Mouse (Mus musculus) hindbrain, embryonic 14.5 days (tissue): ENCODE results near the gene Gys1. TPM values are rescaled to one million over a fixed set of nuclear protein-coding genes. Genes with fewer than 3 reads are reported as not detected.
A peak's percentile ranks its signal among the peaks of the same experiment; 100 is the strongest.

Experiments
- ATAC-seq: fragments of 200-750 bp; cut with Nextera tagmentation; 2 replicates; pipeline ENCODE4 v1.8.0; 2017; ENCODE audit warnings: moderate number of reproducible peaks, mild to moderate bottlenecking, moderate TSS enrichment, moderate library complexity; ENCODE audit not compliant: low FRiP score
- DNase-seq: peaks from one replicate; pipeline ENCODE4 v3.0.0-alpha.2; 2015; ENCODE audit warnings: low spot score
- H3K27ac ChIP-seq: fragments of 300-500 bp; sonication (generic); 2 replicates; pipeline ENCODE4 v1.5.1; 2014; ENCODE audit warnings: mild to moderate bottlenecking, moderate library complexity
- H3K27me3 ChIP-seq: fragments of 300-500 bp; sonication (generic); 2 replicates; pipeline ENCODE4 v1.6.1; 2014; ENCODE audit warnings: mild to moderate bottlenecking, low read length, mixed read lengths; ENCODE audit not compliant: control insufficient read depth, insufficient read depth
- H3K36me3 ChIP-seq: fragments of 300-500 bp; sonication (generic); replicated peaks from 2 replicates; pipeline ENCODE4 v1.6.1; 2014; ENCODE audit not compliant: control insufficient read depth, insufficient read depth
- H3K4me1 ChIP-seq: fragments of 300-500 bp; sonication (generic); replicated peaks from 2 replicates; pipeline ENCODE4 v1.6.1; 2014; ENCODE audit warnings: antibody characterized with exemption, low read length, mixed read lengths; ENCODE audit not compliant: control insufficient read depth, insufficient read depth
- H3K4me2 ChIP-seq: fragments of 300-500 bp; sonication (generic); replicated peaks from 2 replicates; pipeline ENCODE4 v1.6.1; 2014; ENCODE audit warnings: mild to moderate bottlenecking, moderate library complexity
- H3K4me3 ChIP-seq: fragments of 300-500 bp; sonication (generic); replicated peaks from 2 replicates; pipeline ENCODE4 v1.5.1; 2014; ENCODE audit warnings: mild to moderate bottlenecking, low read length
- H3K9ac ChIP-seq: fragments of 300-500 bp; sonication (generic); 2 replicates; pipeline ENCODE4 v1.6.1; 2014
- H3K9me3 ChIP-seq: fragments of 300-500 bp; sonication (generic); 2 replicates; pipeline ENCODE4 v1.6.1; 2016; ENCODE audit warnings: low read length; ENCODE audit not compliant: control insufficient read depth
- WGBS: fragments of 180-500 bp; shearing (Covaris S2); extraction: QIAGEN DNeasy Blood & Tissue Kit; methylation state at CpG from one replicate; pipeline ENCODE4 v1.1.7; 2014; 5-methylcytosine and 5-hydroxymethylcytosine counted together
- polyA plus RNA-seq: library from polyadenylated mRNA; unstranded; fragments of >200 nt; fragmentation: Nextera tagmentation; extraction: Ambion mirVana; gene quantifications from 2 replicates; pipeline ENCODE4 v1.2.1, GENCODE M21; 2014

Gys1 gene
- polyA plus RNA-seq, 1 experiment from 2014 or later, result 17.8 TPM

DNA sequence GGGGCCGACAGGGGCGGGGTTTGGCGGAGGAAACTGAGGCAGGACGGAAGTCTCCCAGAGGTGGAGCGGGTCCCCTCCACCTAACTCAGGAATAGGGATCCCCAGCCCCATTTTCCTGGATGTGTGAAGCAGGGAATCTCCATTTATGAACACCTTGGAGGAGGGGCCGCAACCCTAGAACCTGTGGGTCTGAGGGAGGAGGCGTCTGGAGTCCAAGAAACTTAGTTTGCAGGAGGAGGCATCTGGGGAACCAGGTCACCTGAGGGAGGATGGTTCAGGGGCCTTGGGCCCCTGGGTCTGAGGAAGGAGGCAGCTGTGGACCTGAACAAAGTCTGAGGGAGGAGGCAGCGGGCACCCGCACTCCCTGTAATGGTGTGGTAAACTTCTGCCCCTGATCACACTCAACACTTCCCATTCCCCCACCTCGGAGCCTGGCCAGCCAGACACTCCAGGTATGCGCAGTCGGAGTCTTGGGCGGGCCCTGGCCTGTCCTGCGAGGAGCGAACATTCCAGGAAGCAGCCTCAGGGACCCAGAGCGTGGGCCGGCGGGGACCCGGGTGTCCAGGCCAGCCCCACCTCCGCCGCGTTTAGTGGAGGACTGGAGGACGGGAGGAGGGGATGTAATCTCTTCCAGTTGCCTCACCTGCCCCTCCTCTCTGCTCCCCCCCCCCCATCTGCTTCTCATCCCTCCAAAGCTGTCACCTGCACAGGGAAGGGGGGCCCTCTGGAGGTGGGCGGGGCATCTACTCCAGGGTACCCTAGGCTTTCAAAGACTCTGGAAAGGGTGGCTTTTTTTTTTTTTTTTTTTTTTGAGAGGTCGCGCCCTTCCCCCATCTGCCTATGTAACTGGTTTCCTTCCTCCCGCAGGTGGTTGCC, 20.5 kb upstream of the Gys1 start:
- DNase-seq, result no peak
- WGBS, result 3% methylated on average over 27 of the region's 27 CpGs
- Histone ChIP-seq H3K4me1 (peaks cover 10% of the 10 kb centered on the region), H3K4me2 (peak overlapping the region; percentile 69), H3K27me3 (peaks cover 99% of the 10 kb centered on the region), H3K27ac (no peak overlapping the region), H3K36me3 (no peaks in the 10 kb centered on the region), H3K9ac (peak overlapping the region; percentile 54), H3K4me3 (peak overlapping the region; percentile 41), H3K9me3 (no peaks in the 10 kb centered on the region)
- no peak for ATAC-seq

- no peak for ATAC-seq
These were observed 19.9 kb upstream of the Gys1 start for GRCm38 (mm10) chr7:45414740-45415224.

GRCm38 (mm10) chr7:45415636-45416035, 19.0 kb upstream of the Gys1 start:
- H3K4me2 ChIP-seq, result peak overlapping the region; percentile 10; the same call in 1 of the 2 replicates
- H3K4me1 ChIP-seq, result peaks cover 10% of the 10 kb centered on the region
- no peak for ATAC-seq
- H3K9ac ChIP-seq, result no peak overlapping the region
- H3K9me3 ChIP-seq, result no peaks in the 10 kb centered on the region
- DNase-seq, result no peak
- peaks cover 6% of the 10 kb centered on the region; the same call in 1 of the 2 replicates for H3K36me3 ChIP-seq
- H3K27ac ChIP-seq, result no peak overlapping the region
- H3K27me3 ChIP-seq, result peaks cover 99% of the 10 kb centered on the region
- 10% methylated on average over 37 of the region's 37 CpGs for WGBS
- H3K4me3 ChIP-seq, result no peak overlapping the region

More at GRCm38 (mm10) chr7:45414740-45415224, 19.9 kb upstream of the Gys1 start:
- Histone ChIP-seq H3K9me3 (no peaks in the 10 kb centered on the region), H3K27me3 (peaks cover 99% of the 10 kb centered on the region), H3K9ac (no peak overlapping the region), H3K27ac (no peak overlapping the region), H3K4me2 (no peak overlapping the region), H3K36me3 (no peaks in the 10 kb centered on the region), H3K4me1 (peaks cover 10% of the 10 kb centered on the region), H3K4me3 (no peak overlapping the region)
- WGBS, result 47% methylated on average over 12 of the region's 12 CpGs
- DNase-seq, result no peak

DNA sequence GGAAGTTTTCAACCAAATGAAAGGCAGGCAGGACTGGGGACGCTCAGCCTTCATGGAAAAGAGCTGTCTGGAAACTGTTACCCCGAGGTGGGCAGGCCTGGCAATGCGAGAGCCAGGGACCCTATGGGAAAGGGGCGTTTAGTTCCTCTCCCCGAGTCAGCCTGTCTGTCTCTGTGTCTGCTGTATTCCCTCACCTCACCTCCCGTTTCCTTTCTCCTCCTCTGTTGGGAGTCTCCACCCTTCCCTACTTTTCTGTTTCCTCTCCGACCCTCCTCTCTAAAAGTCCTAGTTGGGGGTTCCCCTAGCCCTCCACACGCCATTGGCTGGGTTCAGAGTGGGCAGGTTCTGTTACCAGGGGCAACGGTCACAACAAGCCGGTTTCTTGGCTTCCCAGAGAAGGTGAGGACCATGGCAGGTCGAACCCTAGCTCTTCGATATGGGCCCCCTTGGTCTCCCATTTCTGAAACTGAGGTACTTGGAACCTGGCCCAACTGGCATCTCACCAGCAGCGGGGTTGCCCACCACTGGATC, 16.6 kb upstream of the Gys1 start:
- DNase-seq (no peak), ATAC-seq (no peak)
- no peak overlapping the region for H3K4me3 ChIP-seq

GRCm38 (mm10) chr7:45419859-45420614, 14.6 kb upstream of the Gys1 start:
- H3K27me3 ChIP-seq, result peaks cover 67% of the 10 kb centered on the region
- H3K9ac ChIP-seq, result no peak overlapping the region
- H3K4me2 ChIP-seq, result no peak overlapping the region
- no peak overlapping the region for H3K27ac ChIP-seq
- DNase-seq (no peak), ATAC-seq (no peak)
- peaks cover 50% of the 10 kb centered on the region for H3K36me3 ChIP-seq
- WGBS, result 12% methylated on average over 27 of the region's 27 CpGs
- no peak overlapping the region for H3K4me3 ChIP-seq
- H3K9me3 ChIP-seq, result no peaks in the 10 kb centered on the region
- H3K4me1 ChIP-seq, result no peaks in the 10 kb centered on the region

More for the DNA sequence above, 16.6 kb upstream of the Gys1 start:
- H3K9ac ChIP-seq, result no peak overlapping the region
- H3K27ac ChIP-seq, result no peak overlapping the region
- 12% methylated on average over 13 of the region's 13 CpGs for WGBS
- H3K4me1 ChIP-seq, result peaks cover 10% of the 10 kb centered on the region
- H3K9me3 ChIP-seq, result no peaks in the 10 kb centered on the region
- H3K27me3 ChIP-seq, result peaks cover 87% of the 10 kb centered on the region
- no peak overlapping the region for H3K4me2 ChIP-seq
- peaks cover 30% of the 10 kb centered on the region for H3K36me3 ChIP-seq

DNA sequence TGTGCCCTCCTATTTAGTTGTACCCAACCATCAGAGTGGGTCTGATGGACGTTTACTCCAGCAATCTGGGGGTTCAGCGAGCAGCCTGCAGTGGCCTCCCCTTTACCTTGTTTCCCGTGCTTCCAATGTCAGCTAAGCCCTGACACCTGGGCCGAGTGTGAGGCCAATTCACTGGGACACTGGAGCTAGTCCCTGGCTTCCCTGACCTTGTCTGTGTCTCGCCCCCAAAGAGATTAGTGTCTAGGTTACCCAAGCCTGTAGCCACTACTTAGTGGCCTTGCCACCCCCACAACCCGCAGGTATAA, 14.1 kb upstream of the Gys1 start, which contains the start of gene Lhb:
TSS of gene Lhb (plus strand) at position 206 of the 305 bp plus-strand sequence.
- Histone ChIP-seq H3K9me3 (no peaks in the 10 kb centered on the region), H3K27me3 (peaks cover 61% of the 10 kb centered on the region), H3K4me1 (no peaks in the 10 kb centered on the region), H3K36me3 (peaks cover 55% of the 10 kb centered on the region), H3K9ac (no peak within 1 kb of the TSS), H3K27ac (no peak within 1 kb of the TSS), H3K4me3 (no peak within 1 kb of the TSS), H3K4me2 (no peak within 1 kb of the TSS)
- 59% methylated on average over 6 of the region's 6 CpGs for WGBS
- DNase-seq, result no peak
- no peak for ATAC-seq

GRCm38 (mm10) chr7:45421194-45421593, 13.4 kb upstream of the Gys1 start:
- Histone ChIP-seq H3K27me3 (peaks cover 55% of the 10 kb centered on the region), H3K4me1 (no peaks in the 10 kb centered on the region), H3K4me2 (no peak overlapping the region), H3K36me3 (peaks cover 61% of the 10 kb centered on the region), H3K9me3 (no peaks in the 10 kb centered on the region), H3K4me3 (no peak overlapping the region), H3K27ac (no peak overlapping the region), H3K9ac (no peak overlapping the region)
- ATAC-seq (no peak), DNase-seq (no peak)
- 91% methylated on average over 14 of the region's 14 CpGs for WGBS

DNA sequence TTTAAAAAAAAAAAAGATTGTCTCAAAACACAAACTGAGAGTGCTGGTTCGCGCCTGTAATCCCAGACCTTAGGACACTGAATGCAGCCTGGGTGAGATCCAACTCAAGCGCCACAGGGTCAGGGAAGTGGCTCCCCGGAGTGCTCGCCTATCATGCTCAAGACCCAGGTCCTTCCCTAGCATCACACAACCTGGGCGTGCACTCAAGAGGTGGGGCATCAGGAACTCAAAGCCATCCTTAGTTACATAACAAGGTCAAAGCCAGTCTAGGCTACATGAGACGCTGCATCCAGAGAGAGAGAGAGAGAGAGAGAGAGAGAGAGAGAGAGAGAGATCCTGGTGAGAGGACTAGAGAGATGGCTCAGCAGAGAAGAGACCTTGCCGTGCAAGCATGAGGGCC, 8.1 kb upstream of the Gys1 start:
- no peak overlapping the region for H3K4me2 ChIP-seq
- no peak overlapping the region for H3K9ac ChIP-seq
- DNase-seq (no peak), ATAC-seq (no peak)
- peaks cover 97% of the 10 kb centered on the region for H3K36me3 ChIP-seq
- H3K4me3 ChIP-seq, result no peak overlapping the region
- 0 out of 2 replicates have a peak, but pooled peaks cover 2% of the 10 kb centered on the region for H3K27me3 ChIP-seq
- H3K4me1 ChIP-seq, result no peaks in the 10 kb centered on the region
- no peaks in the 10 kb centered on the region for H3K9me3 ChIP-seq
- 94% methylated on average over 8 of the region's 8 CpGs for WGBS
- no peak overlapping the region for H3K27ac ChIP-seq

DNA sequence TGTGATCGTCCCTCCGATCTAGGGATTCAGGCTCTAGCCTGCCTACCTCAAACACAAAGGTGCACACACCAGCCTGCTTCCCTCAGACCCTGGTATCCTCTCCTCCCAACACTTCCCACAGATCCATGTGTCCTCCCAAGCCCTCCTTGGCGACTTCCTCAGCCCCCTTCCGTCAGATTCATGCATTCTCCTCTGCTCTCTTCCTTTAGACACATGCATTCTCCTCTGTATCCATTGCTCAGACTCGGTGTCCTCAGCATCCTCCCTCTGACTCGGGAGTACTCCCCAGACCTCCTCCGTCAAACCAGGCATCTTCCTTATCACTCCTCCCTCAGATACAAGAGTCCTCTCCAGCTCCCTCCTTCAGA, 825 bp upstream of the Gys1 start:
- peaks cover 33% of the 10 kb centered on the region for H3K4me1 ChIP-seq
- ATAC-seq (no peak), DNase-seq (no peak)
- peaks cover 33% of the 10 kb centered on the region for H3K36me3 ChIP-seq
- no peaks in the 10 kb centered on the region for H3K27me3 ChIP-seq
- H3K27ac ChIP-seq, result peak overlapping the region; percentile 85
- H3K9me3 ChIP-seq, result no peaks in the 10 kb centered on the region
- H3K4me2 ChIP-seq, result peak overlapping the region; percentile 93
- WGBS, result 1% methylated on average over 7 of the region's 7 CpGs
- H3K4me3 ChIP-seq, result peak overlapping the region; percentile 75
- peak overlapping the region; percentile 77 for H3K9ac ChIP-seq
